Mouse (Mus musculus): Measurements from ENCODE around the gene Snn.

DNA sequence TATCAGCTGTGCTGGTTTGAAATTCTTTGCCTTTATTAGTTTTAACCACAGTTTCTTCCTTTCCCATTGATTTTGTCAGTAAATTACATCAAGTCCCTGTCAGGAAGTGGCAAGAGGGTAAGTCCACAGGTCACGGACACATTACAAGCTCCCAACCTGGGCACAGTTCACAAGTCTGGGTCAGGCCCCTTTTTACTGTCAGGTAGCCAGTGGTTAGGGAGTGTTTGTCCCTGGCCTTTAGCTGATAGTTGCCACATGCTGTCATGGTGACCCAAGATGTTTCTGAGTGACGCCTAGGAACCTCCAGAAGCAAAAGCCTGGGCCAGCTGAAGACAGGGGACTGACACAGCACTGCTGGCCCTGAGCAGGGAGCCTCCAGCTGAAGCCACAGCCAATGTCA, 49.5 kb upstream of the Snn start:
- TF ChIP-seq POLR2AphosphoS5 (IDR thresholded peaks at IDR 0.05; ENCODE audit: insufficient replicate concordance, low read depth, low read length) (no peak), CTCF (IDR thresholded peaks at IDR 0.05; ENCODE audit: low read depth, low read length) (no peak), TAL1 (conservative IDR thresholded peaks at IDR 0.05; ENCODE audit: low read depth, low read length) (no peak), GATA1 (IDR thresholded peaks at IDR 0.05; ENCODE audit: borderline replicate concordance, low read length) (no peak)
